Mouse (Mus musculus): ENCODE measurements around the gene Riox1.

- no peak for TF ChIP-seq ZC3H11A (IDR thresholded peaks at IDR 0.05; ENCODE audit: borderline replicate concordance, low read depth, low read length)
- no peak for TF ChIP-seq ZNF384 (IDR thresholded peaks at IDR 0.05; ENCODE audit: low read depth, low read length)
- no peak for TF ChIP-seq MAFK (IDR thresholded peaks at IDR 0.05; ENCODE audit: insufficient read depth, low read depth, low read length)
- no peak for TF ChIP-seq HCFC1 (IDR thresholded peaks at IDR 0.05; ENCODE audit: borderline replicate concordance, insufficient read depth, low read length)
These were observed 474 bp upstream of the Riox1 start for GRCm38 (mm10) chr12:83949776-83950492.
